Mouse (Mus musculus) cortical plate, adult 2 months (tissue): ENCODE data around the gene Map3k10. TPM values are rescaled to one million over a fixed set of nuclear protein-coding genes. Genes with fewer than 3 reads are reported as not detected.
A peak's percentile ranks its signal among the peaks of the same experiment; 100 is the strongest.

Source experiments
- H3K27ac ChIP-seq: fragments of 200-500 bp; 2 replicates; pipeline ENCODE4 v1.5.1; 2012; ENCODE audit warnings: low read length, control low read depth, inconsistent platforms; ENCODE audit not compliant: insufficient read depth
- H3K4me1 ChIP-seq: fragments of 200-500 bp; 2 replicates; pipeline ENCODE4 v1.6.1; 2011; ENCODE audit warnings: low read length; ENCODE audit not compliant: control insufficient read depth, insufficient read depth
- H3K4me3 ChIP-seq: fragments of 200-500 bp; 2 replicates; pipeline ENCODE4 v1.5.1; 2011; ENCODE audit warnings: mild to moderate bottlenecking, low read length, control low read depth; ENCODE audit not compliant: insufficient read depth
- CTCF ChIP-seq: fragments of 200-500 bp; IDR thresholded peaks from 2 replicates; pipeline ENCODE4 v1.5.1; 2011; ENCODE audit warnings: mild to moderate bottlenecking, control low read depth, low read length; ENCODE audit not compliant: insufficient read depth; ENCODE audit errors: extremely low read depth
- POLR2A ChIP-seq: fragments of 200-500 bp; IDR thresholded peaks from 2 replicates; pipeline ENCODE4 v1.6.1; 2011; ENCODE audit warnings: mild to moderate bottlenecking, low read length, control low read depth; ENCODE audit not compliant: insufficient read depth; ENCODE audit errors: extremely low read depth
- polyA plus RNA-seq: library from polyadenylated mRNA; depleted of rRNA; stranded (reverse); fragments of >200 nt; gene quantifications from 2 replicates; pipeline ENCODE4 v1.2.3, GENCODE M21; 2012; rRNA removed

Map3k10 gene
- 181 and 189 TPM in 2 replicates for polyA plus RNA-seq

DNA sequence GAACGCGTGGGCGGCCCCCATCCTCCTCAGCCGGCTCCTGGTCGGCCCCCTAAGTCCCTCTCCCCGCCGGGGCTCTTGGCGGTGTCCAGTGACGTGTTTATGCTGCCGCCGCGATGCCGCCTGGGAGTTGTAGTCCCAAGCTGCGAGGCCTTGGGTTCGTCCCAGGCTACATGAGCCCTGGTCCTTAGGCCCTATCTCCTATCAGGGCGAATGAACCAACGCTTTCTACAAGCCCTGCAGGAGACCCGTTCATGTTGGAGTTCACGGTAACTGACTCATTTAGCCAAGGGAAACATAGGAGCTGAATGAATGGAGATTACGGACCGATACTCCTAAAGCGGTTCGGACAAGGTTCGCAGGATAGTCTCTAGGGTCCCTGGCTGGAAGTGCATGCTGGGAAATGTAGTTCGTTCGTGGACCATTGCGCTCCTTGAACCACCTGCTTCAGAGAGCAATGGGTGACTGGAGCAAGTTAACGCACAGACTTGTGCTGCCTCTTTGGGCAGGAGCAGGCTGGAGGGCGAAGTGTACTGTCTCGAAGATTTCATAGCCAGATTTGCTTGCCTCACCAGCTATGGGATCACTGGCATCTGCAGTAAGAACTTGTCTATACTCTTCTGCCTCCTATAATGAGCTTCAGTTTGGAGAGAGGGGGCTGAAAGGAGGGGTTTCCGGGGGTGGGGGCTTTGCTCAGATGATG is at the start of gene Map3k10:
Gene Map3k10 (minus strand): TSS at position 77 of the 700 bp plus-strand sequence.
- peak within 1 kb of the TSS; percentile 35 for H3K4me3 ChIP-seq
- H3K4me1 ChIP-seq, result peaks cover 5% of the 10 kb centered on the region; the same call in 1 of the 2 replicates
- peak within 1 kb of the TSS; percentile 31 for H3K27ac ChIP-seq
- TF ChIP-seq POLR2A, result peak; percentile 46; the same call in 1 of the 2 replicates
- no peak for TF ChIP-seq CTCF

- H3K4me3 ChIP-seq, result no peak overlapping the region
- no peaks in the 10 kb centered on the region for H3K4me1 ChIP-seq
- no peak for TF ChIP-seq POLR2A
- no peak for TF ChIP-seq CTCF
- H3K27ac ChIP-seq, result no peak overlapping the region
Measured at GRCm38 (mm10) chr7:27721951-27722350, 47.6 kb upstream of the Map3k10 start.

- H3K27ac ChIP-seq, result no peak overlapping the region
- H3K4me3 ChIP-seq, result no peak overlapping the region
- TF ChIP-seq POLR2A, result no peak
- TF ChIP-seq CTCF, result 0 out of 2 replicates have a peak, but pooled peaks have one; percentile 8
- no peaks in the 10 kb centered on the region for H3K4me1 ChIP-seq
Measured at GRCm38 (mm10) chr7:27710402-27710801, 36.0 kb upstream of the Map3k10 start.

DNA sequence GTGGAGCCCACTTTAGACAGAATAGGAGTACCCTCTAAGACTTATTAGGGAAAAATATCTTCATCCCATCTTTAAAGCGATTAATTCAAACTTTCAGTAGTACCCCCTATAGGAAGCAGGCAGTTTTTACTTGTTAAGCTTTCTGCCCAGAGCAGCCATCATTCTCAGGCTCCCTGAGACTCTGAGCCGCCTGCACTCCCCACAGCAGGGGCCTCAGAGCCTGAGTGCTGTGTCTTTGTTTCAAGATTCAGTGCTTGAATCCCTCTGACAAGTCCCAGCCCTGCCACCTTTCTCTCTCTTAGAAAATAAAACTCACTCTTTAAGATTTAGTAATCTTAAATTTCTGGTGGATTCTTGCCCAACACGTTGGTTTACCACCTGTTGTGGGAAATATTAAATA is 22.3 kb upstream of the Map3k10 start:
- no peak for TF ChIP-seq POLR2A
- TF ChIP-seq CTCF, result no peak
- H3K4me1 ChIP-seq, result no peaks in the 10 kb centered on the region
- no peak overlapping the region for H3K4me3 ChIP-seq
- no peak overlapping the region for H3K27ac ChIP-seq

GRCm38 (mm10) chr7:27691076-27691475 is 16.7 kb upstream of the Map3k10 start:
- no peak overlapping the region for H3K4me3 ChIP-seq
- H3K4me1 ChIP-seq, result peaks cover 2% of the 10 kb centered on the region; the same call in 1 of the 2 replicates
- TF ChIP-seq CTCF (peak; percentile 74), POLR2A (no peak)
- H3K27ac ChIP-seq, result no peak overlapping the region

GRCm38 (mm10) chr7:27688815-27689612 is 14.6 kb upstream of the Map3k10 start, which contains the start of gene Zfp607b:
Zfp607b (plus strand) TSS chr7:27689340.
- no peak within 1 kb of the TSS for H3K27ac ChIP-seq
- H3K4me1 ChIP-seq, result peaks cover 3% of the 10 kb centered on the region; the same call in 1 of the 2 replicates
- H3K4me3 ChIP-seq, result peak within 1 kb of the TSS; percentile 13
- peak; percentile 68; the same call in 1 of the 2 replicates for TF ChIP-seq POLR2A
- no peak for TF ChIP-seq CTCF

GRCm38 (mm10) chr7:27688246-27688788 is 13.9 kb upstream of the Map3k10 start:
- Histone ChIP-seq H3K27ac (no peak overlapping the region), H3K4me1 (peaks cover 3% of the 10 kb centered on the region; the same call in 1 of the 2 replicates), H3K4me3 (peak overlapping the region; percentile 13; the same call in 1 of the 2 replicates)
- TF ChIP-seq POLR2A (no peak), CTCF (no peak)

- H3K27ac ChIP-seq, result no peak overlapping the region
- H3K4me3 ChIP-seq, result no peak overlapping the region
- peaks cover 3% of the 10 kb centered on the region; the same call in 1 of the 2 replicates for H3K4me1 ChIP-seq
- no peak for TF ChIP-seq POLR2A
- TF ChIP-seq CTCF, result no peak
Measured at GRCm38 (mm10) chr7:27687836-27688235, 13.4 kb upstream of the Map3k10 start.

- Histone ChIP-seq H3K4me3 (no peak overlapping the region), H3K27ac (no peak overlapping the region), H3K4me1 (peaks cover 3% of the 10 kb centered on the region; the same call in 1 of the 2 replicates)
- TF ChIP-seq CTCF (no peak), POLR2A (no peak)
Measured at GRCm38 (mm10) chr7:27687043-27687442, 12.6 kb upstream of the Map3k10 start.

GRCm38 (mm10) chr7:27685681-27686080 is 11.3 kb upstream of the Map3k10 start:
- H3K27ac ChIP-seq, result no peak overlapping the region

More at GRCm38 (mm10) chr7:27685681-27686080, 11.3 kb upstream of the Map3k10 start:
- Histone ChIP-seq H3K4me3 (no peak overlapping the region), H3K4me1 (peaks cover 3% of the 10 kb centered on the region; the same call in 1 of the 2 replicates)
- TF ChIP-seq POLR2A (no peak), CTCF (peak; percentile 55)
